Mouse (Mus musculus): ENCODE results near the gene Unc45a. TPM values are rescaled to one million over a fixed set of nuclear protein-coding genes. Genes with fewer than 3 reads are reported as not detected.

Gene Unc45a
- total RNA-seq, 2 experiments from 2014 or later = 9.7 to 12.1 TPM

- peak; percentile 97 to 99 for DNase-seq
- intact Hi-C loops (cut with DNase I) = no loop called here
These were observed 46.6 kb downstream of the Unc45a start, which contains the start of gene Prc1 for GRCm38 (mm10) chr7:80294062-80294763. Gene Prc1 (plus strand): TSS chr7:80294450.

- intact Hi-C loops (cut with DNase I) = no loop called here
- DNase-seq = no peak
These were observed 53.1 kb downstream of the Unc45a start for GRCm38 (mm10) chr7:80287736-80288135.

- no peak for DNase-seq
- intact Hi-C loops (cut with DNase I) = no loop called here
These were observed 55.1 kb downstream of the Unc45a start for GRCm38 (mm10) chr7:80285725-80286124.

GRCm38 (mm10) chr7:80284391-80284790 is 56.4 kb downstream of the Unc45a start:
- intact Hi-C loops (cut with DNase I) = no loop called here
- no peak for DNase-seq

- no peak for DNase-seq
These were observed 57.4 kb downstream of the Unc45a start for GRCm38 (mm10) chr7:80283226-80283918.

GRCm38 (mm10) chr7:80281646-80282045 is 59.2 kb downstream of the Unc45a start:
- intact Hi-C loops (cut with DNase I) = no loop called here
- DNase-seq = no peak

More at GRCm38 (mm10) chr7:80283226-80283918, 57.4 kb downstream of the Unc45a start:
- intact Hi-C loops (cut with DNase I) = no loop called here

- intact Hi-C loops (cut with DNase I) = no loop called here
- no peak for DNase-seq
These were observed 59.8 kb downstream of the Unc45a start for GRCm38 (mm10) chr7:80280998-80281397.

GRCm38 (mm10) chr7:80280032-80280431 is 60.8 kb downstream of the Unc45a start:
- no peak for DNase-seq
- intact Hi-C loops (cut with DNase I) = no loop called here

GRCm38 (mm10) chr7:80276374-80276773 is 64.4 kb downstream of the Unc45a start:
- no peak for DNase-seq
- intact Hi-C loops (cut with DNase I) = no loop called here

Other genes starting within 250 kb of the Unc45a start
- 100 to 1,000 TPM; 186 to 375 TPM for gene Idh2, start 225.6 kb downstream of the Unc45a start, total RNA-seq (2021)
- 1 to 10 TPM; 1.6 TPM for gene Sema4b, start 154.2 kb downstream of the Unc45a start, total RNA-seq (2021)
- 1 to 10 TPM; 4.9 to 8.2 TPM for gene Cib1, start 108.2 kb downstream of the Unc45a start, total RNA-seq (2021)
- gene Gdpgp1, start 108.1 kb downstream of the Unc45a start, total RNA-seq (2021) = under 1 TPM; 0.69 to 0.79 TPM
- gene Ttll13, start 94.6 kb downstream of the Unc45a start, total RNA-seq (2021) = under 1 TPM; 0.17 to 0.33 TPM
- 10 to 100 TPM; 16.8 to 20.4 TPM for gene Ngrn, start 79.8 kb downstream of the Unc45a start, total RNA-seq (2021)
- 1 to 10 TPM; 2.9 to 3.4 TPM for gene Vps33b, start 71.4 kb downstream of the Unc45a start, total RNA-seq (2021)
- 1 to 10 TPM; 1.2 to 1.3 TPM for gene Prc1, start 46.6 kb downstream of the Unc45a start, total RNA-seq (2021)
- 1 to 10 TPM; 5.2 to 9.9 TPM for gene Rccd1, start 16.6 kb downstream of the Unc45a start, total RNA-seq (2021)
- 10 to 100 TPM; 17.6 to 21.1 TPM for gene Hddc3, start 2.1 kb upstream of the Unc45a start, total RNA-seq (2021)
- 100 to 1,000 TPM; 139 to 157 TPM for gene Man2a2, start 30.4 kb upstream of the Unc45a start, total RNA-seq (2021)
- gene Fes, start 46.9 kb upstream of the Unc45a start, total RNA-seq (2021) = 1 to 10 TPM; 3.5 to 5.2 TPM
- 10 to 100 TPM; 40.7 to 48.6 TPM for gene Furin, start 64.4 kb upstream of the Unc45a start, total RNA-seq (2021)
- 1 to 10 TPM in 1 of 2 experiments, under 1 TPM in 1; 0.64 to 1.1 TPM for gene Blm, start 194.1 kb upstream of the Unc45a start, total RNA-seq (2021)